Mouse (Mus musculus) brain, embryonic 18.5 days (tissue): ENCODE data around the gene Tomm40.

ENCODE experiments used
- DNase-seq: peaks from one replicate; pipeline ENCODE4 v3.0.0-alpha.2; 2012; ENCODE audit warnings: low read depth, low spot score

Tomm40 gene

DNA sequence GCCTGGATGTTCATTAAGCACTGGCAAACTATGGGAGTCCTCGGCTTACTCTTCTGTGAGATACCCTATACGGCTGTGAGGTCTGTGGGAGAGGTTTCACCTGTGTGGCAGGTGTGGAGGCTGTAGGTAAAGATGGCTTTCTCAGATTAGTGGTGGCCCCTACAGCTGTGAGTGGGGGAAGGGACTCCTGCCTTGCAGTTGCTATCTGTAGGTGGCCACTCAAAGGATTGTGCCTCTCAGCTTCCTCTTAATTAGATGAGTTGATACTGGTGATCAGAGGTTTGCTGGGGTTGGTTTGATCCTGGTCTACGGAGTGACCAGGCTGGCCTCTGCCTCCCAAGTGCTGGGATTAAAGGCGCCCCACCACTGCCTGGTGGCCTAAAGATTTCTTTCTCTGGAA lies 10.8 kb downstream of the Tomm40 start:
- no peak for DNase-seq

- no peak for DNase-seq
These were observed 12.2 kb downstream of the Tomm40 start for GRCm38 (mm10) chr7:19702859-19703555.

DNA sequence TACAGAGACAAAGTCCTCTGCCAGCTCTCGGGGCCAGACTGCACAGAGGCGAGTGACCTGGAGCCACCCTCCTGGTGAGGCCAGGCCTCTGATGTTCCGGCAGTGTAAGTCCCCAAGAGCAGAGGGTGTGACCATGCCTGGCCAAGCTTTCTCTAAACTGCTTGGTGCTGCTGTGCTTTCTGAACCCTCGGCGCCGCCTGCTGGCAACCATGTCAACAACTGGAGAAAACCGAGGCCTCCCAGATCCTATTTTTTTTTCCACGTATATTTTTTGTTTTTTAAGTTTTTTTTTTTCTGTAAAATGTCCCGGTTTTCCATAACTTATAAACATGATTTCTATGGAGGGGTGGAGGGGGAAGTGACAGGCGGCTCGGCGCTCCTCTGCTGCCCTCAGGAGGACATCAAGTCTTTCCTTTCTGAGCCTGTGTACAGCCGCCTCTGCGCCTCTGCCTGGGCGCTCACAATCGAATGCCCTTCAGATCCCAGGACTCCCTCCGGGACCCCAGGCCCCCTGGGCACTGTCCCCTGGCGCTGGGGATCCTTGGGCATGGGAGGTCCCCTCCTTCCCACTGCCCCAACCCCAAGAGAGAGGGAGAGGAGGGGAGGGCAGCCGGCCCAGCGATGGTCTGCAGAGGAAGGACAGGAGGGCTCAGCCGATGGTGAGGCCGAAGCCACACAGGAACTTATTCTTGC lies 14.0 kb downstream of the Tomm40 start:
- no peak for DNase-seq

DNA sequence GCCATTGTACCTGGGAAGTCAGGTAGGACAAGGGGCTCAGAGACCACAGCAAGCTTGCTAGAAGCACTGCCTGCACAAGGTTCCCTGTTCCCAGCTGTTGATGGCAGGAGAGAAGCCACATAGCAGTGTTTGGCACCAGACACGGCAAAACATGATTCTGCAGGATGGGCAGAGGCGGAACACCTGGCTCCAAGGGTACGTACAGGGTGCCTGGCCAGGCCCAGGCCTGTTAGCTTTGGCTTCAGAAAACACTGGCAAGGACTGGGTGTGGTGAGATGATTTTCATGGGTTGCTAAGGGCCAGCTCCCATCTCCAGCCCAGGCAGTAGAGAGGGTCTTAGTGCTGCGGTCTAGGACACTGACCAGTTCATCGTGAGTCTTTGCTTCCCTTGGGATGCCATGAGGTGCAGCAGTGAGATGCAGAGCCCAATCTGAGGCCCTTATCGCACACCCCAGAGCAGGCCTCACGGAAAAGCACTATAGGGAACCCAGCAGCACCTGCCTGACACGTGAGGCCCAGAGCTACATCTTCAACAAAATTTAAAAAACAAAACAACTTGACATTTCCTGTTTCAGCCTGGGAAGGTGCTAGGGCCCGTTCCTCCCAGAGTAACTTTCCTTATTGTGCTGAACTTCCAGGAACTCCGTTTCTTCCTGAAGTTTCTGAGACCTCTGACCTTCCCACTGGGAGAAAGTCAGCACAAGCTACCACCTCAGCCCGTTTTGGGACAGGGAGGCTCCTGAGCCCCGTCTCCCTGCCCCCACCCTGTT lies 14.8 kb downstream of the Tomm40 start:
- no peak for DNase-seq

DNA sequence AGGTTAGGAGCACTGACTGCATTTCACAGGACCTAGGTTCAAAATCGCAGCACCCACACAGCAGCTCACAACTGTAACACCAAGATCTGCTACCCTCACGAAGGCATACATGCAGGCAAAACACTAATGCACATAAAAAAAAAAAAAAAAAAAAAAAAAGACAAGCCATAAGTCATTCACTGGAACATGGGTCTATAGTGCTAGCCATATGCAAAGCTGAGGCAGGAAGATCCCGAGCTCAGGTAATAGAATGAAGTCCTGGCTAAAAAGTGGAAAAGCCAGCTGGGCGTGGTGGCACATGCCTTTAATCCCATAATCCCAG lies 15.4 kb downstream of the Tomm40 start:
- no peak for DNase-seq

GRCm38 (mm10) chr7:19698907-19699826 lies 16.1 kb downstream of the Tomm40 start, which contains the start of gene Apoe:
Gene Apoe (minus strand): TSS chr7:19699188.
- no peak for DNase-seq

GRCm38 (mm10) chr7:19697949-19698906 lies 17.0 kb downstream of the Tomm40 start:
- no peak for DNase-seq

GRCm38 (mm10) chr7:19696336-19696873 lies 18.8 kb downstream of the Tomm40 start:
- no peak for DNase-seq

DNA sequence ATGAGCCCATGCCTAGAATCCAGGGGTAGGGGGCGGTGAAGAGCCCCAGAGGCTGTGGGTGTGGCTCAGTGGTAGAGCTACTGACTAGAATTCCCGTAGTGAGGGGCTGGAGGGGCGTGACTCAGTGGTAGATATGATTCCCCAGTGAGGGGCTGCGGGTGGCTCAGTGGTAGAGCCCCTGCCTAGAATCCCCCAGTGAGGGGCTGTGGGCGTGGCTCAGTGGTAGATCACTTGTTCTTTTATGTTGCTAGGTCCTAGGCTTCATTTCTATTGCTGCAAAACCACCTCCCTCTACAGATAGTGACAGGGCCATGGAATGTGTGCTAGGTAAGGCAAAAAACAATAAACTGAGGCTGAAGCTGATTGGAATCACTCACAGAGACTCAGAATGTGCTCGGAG lies 19.4 kb downstream of the Tomm40 start:
- DNase-seq, result no peak

GRCm38 (mm10) chr7:19695213-19695594 lies 20.0 kb downstream of the Tomm40 start:
- DNase-seq, result no peak

- DNase-seq, result no peak
These were observed 20.7 kb downstream of the Tomm40 start for GRCm38 (mm10) chr7:19694336-19695212.

GRCm38 (mm10) chr7:19693421-19693820 lies 21.8 kb downstream of the Tomm40 start:
- no peak for DNase-seq

- DNase-seq, result no peak
These were observed 23.1 kb downstream of the Tomm40 start, which contains the start of gene Apoc1 for GRCm38 (mm10) chr7:19691873-19692865. Gene Apoc1 (minus strand): TSS chr7:19692660.

DNA sequence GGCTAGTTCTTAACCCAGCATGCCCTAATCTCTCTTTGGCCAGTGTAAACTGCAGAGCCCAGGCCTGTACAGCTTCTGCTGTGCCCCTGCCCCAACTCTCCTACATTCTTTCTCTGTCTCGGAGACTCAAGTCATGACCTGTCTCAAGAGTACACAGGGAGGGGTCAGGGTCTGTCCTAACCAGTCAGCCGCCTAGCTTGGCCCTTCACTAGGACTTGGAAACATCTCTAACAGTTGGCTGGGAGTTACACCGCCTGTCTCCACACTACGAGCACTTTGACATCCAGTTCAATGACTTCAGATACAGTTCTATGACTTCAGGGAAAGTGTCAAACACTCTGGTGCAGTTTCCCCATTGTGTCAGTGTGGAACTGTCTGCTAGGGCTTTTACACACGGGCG lies 23.8 kb downstream of the Tomm40 start:
- no peak for DNase-seq

DNA sequence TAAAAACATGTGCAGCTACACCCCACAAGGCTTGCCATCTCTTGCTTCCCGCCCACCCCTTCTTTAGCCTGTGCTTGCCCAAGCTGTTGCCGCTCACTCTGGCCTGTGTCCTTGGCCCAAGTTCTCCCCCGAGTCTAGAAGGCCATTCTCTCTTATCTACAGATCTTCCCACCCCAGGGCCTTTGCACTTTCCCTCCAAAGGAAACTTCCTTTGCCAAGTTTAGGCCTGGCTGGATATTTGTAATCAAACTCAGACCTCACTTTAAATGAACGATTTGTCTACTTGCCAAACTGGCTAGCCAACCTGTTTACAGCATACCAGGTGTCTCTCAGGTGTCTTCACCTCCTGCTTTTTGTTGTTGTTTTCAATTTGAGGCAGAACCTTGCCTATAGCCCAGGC lies 24.4 kb downstream of the Tomm40 start:
- DNase-seq, result no peak

DNA sequence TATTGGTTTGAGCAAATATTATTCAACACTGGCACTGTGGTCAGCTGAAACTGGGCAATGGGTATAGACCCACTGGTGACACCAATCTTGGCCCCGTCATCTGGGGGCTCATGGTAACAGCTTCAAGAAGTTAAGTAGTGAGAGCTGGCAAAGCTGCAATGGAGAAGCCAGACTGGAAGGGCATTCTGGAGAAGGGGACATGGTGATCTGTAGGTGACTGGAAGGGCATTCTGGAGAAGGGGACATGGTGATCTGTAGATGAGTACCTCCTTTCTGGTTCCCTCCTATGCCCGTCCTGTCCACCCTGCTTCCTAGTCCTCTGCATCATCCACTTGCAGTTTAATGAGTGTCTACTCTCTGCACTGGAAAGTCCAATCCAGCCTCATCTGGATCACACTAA lies 26.6 kb downstream of the Tomm40 start:
- DNase-seq, result no peak

GRCm38 (mm10) chr7:19688101-19688500 lies 27.1 kb downstream of the Tomm40 start:
- DNase-seq, result no peak
